8 mouse cellular contexts compared by ENCODE assay signal in genomic region chr2:59612733-59613473, GRCm38 (mm10). TPM values are rescaled to one million over a fixed set of nuclear protein-coding genes. Genes with fewer than 3 reads are reported as not detected.
DNase-seq lines count a peak whose midpoint lies in the region; ATAC-seq and TF ChIP-seq lines count a peak whose summit lies in the region.

No protein-coding gene starts in this region.

- peak overlapping the region; percentile 90 for H3K9ac ChIP-seq in heart, adult 2 months (ENCODE audit: low read depth, low read length)
- H3K9ac ChIP-seq in liver, embryonic 16.5 days (ENCODE audit: low read depth, low read length), result peak overlapping the region; percentile 61
- peak overlapping the region; percentile 80 for H3K9ac ChIP-seq in neural tube, embryonic 13.5 days

- H3K79me2 ChIP-seq in heart, adult 2 months (replicated peaks; ENCODE audit: control insufficient read depth, insufficient read depth, low read length), result peaks cover 9% of the 10 kb centered on the region

- under 1% methylated on average over 33 of the region's 33 CpGs for WGBS in heart, adult 2 months
- WGBS in liver, embryonic 16.5 days (ENCODE audit: insufficient replicate concordance), result under 1% methylated on average over 33 of the region's 33 CpGs
- under 1% methylated on average over 33 of the region's 33 CpGs for WGBS in neural tube, embryonic 13.5 days

- TF ChIP-seq POLR2A in heart, adult 2 months (IDR thresholded peaks at IDR 0.05; ENCODE audit: insufficient read depth, low read depth, low read length), result no peak

- H3K36me3 ChIP-seq in heart, adult 2 months (ENCODE audit: control insufficient read depth, insufficient read depth, low read length), result peaks cover 15% of the 10 kb centered on the region
- H3K36me3 ChIP-seq in liver, embryonic 16.5 days (ENCODE audit: control insufficient read depth, insufficient read depth), result no peaks in the 10 kb centered on the region
- no peaks in the 10 kb centered on the region for H3K36me3 ChIP-seq in neural tube, embryonic 13.5 days

- peak overlapping the region; percentile 63 for H3K4me2 ChIP-seq in liver, embryonic 16.5 days (ENCODE audit: low read depth, low read length)
- H3K4me2 ChIP-seq in neural tube, embryonic 13.5 days, result peak overlapping the region; percentile 99

- H3K9me3 ChIP-seq in liver, embryonic 16.5 days (replicated peaks; ENCODE audit: control insufficient read depth, low read length), result no peaks in the 10 kb centered on the region
- H3K9me3 ChIP-seq in neural tube, embryonic 13.5 days, result no peaks in the 10 kb centered on the region

- intact Hi-C loops in heart, adult 2 months (cut with DNase I), result loop anchor here (2.0 to 10.0 kb wide), 5 partner anchors 16 to 512 kb away; no protein-coding TSS in a partner anchor

- peak overlapping the region; percentile 97 for H3K4me3 ChIP-seq in heart, adult 2 months
- peak overlapping the region; percentile 71 for H3K4me3 ChIP-seq in liver, embryonic 16.5 days (ENCODE audit: low read depth, low read length)
- peak overlapping the region; percentile 85 for H3K4me3 ChIP-seq in neural tube, embryonic 13.5 days

- no peak for ATAC-seq in liver, embryonic 16.5 days (ENCODE audit: low read depth)
- peak; percentile 21 for ATAC-seq in neural tube, embryonic 13.5 days (ENCODE audit: low read depth)

- H3K27me3 ChIP-seq in heart, adult 2 months (ENCODE audit: control insufficient read depth, insufficient read depth, low read length), result no peaks in the 10 kb centered on the region
- H3K27me3 ChIP-seq in liver, embryonic 16.5 days (ENCODE audit: control insufficient read depth, insufficient read depth, low read depth, low read length), result peaks cover 36% of the 10 kb centered on the region
- H3K27me3 ChIP-seq in neural tube, embryonic 13.5 days, result peaks cover 13% of the 10 kb centered on the region

- peaks cover 15% of the 10 kb centered on the region for H3K4me1 ChIP-seq in heart, adult 2 months (ENCODE audit: control insufficient read depth, insufficient read depth, low read length)
- no peaks in the 10 kb centered on the region for H3K4me1 ChIP-seq in liver, embryonic 16.5 days (ENCODE audit: control insufficient read depth, low read depth, low read length)
- peaks cover 39% of the 10 kb centered on the region for H3K4me1 ChIP-seq in neural tube, embryonic 13.5 days (replicated peaks)

- no peak for TF ChIP-seq CTCF in heart, adult 2 months (IDR thresholded peaks at IDR 0.05)

- DNase-seq in right cerebral cortex, adult 2 months (ENCODE audit: low spot score in 2 of 2), result peak; percentile 13 to 29
- DNase-seq in right cerebral cortex, postnatal 36 days (ENCODE audit: low spot score in 2 of 2), result no peak
- peak; percentile 54 for DNase-seq in cerebellum, adult 9-11 months
- peak; percentile 62 to 72 for DNase-seq in heart, adult 2 months
- DNase-seq in kidney, adult 11 months, result peak; percentile 36
- DNase-seq in layer of hippocampus, adult 11-12 months (ENCODE audit: low spot score), result no peak

- peak; percentile 63; the same call in 1 of the 2 replicates for TF ChIP-seq EP300 in heart, adult 2 months (IDR thresholded peaks at IDR 0.05; ENCODE audit: insufficient read depth, low read depth, low read length)

- H3K27ac ChIP-seq in heart, adult 2 months, result peak overlapping the region; percentile 98
- H3K27ac ChIP-seq in liver, embryonic 16.5 days (ENCODE audit: low read length), result no peak overlapping the region
- H3K27ac ChIP-seq in neural tube, embryonic 13.5 days (replicated peaks), result peak overlapping the region; percentile 80

RNA-seq across cellular contexts. Expression of gene Tanc1, which starts 1.1 kb away (rescaled TPM):
- 10 to 100 TPM; 25.6 to 26.2 TPM for total RNA-seq in heart, adult 2 months (2021)
- 8.1 and 13.9 TPM in 2 replicates for polyA plus RNA-seq in heart, adult 2 months (2012; rRNA removed)
- 3.5 and 3.9 TPM in 2 replicates for polyA plus RNA-seq in liver, embryonic 16.5 days (2015; fragmentation: Nextera tagmentation; extraction: Ambion mirVana)
- polyA plus RNA-seq in neural tube, embryonic 13.5 days (2015; fragmentation: Nextera tagmentation; extraction: Ambion mirVana), result 9.8 and 10.0 TPM in 2 replicates

Comparison
In these comparisons a context has a peak if more than half of its experiments do, and no peak if none do; other contexts are left out.
1. DNase-seq: peak in right cerebral cortex, adult 2 months (2 of 2), cerebellum, adult 9-11 months (single experiment), heart, adult 2 months (2 of 2) and kidney, adult 11 months (single experiment); none in right cerebral cortex, postnatal 36 days (0 of 2) and layer of hippocampus, adult 11-12 months (single experiment).
2. Peak in every context shown above with its lines, with median percentiles within 50 percentile points of each other: H3K4me3 ChIP-seq and H3K9ac ChIP-seq.